Mouse (Mus musculus) right cerebral cortex, postnatal 10 days (tissue): Measurements from ENCODE around the gene Bzw2.
A peak's percentile ranks its signal among the peaks of the same experiment; 100 is the strongest.
"Not testable (repeated sequence)": the region's sequence is repeated elsewhere in the genome, so short reads cannot be mapped to it uniquely, and the experiment has no call there.

Source experiments
- DNase-seq, 2 experiments: peaks; one replicate each; pipeline ENCODE4 v3.0.0; 2021; ENCODE audit warnings: low spot score in 2 of 2

The Bzw2 gene

DNA sequence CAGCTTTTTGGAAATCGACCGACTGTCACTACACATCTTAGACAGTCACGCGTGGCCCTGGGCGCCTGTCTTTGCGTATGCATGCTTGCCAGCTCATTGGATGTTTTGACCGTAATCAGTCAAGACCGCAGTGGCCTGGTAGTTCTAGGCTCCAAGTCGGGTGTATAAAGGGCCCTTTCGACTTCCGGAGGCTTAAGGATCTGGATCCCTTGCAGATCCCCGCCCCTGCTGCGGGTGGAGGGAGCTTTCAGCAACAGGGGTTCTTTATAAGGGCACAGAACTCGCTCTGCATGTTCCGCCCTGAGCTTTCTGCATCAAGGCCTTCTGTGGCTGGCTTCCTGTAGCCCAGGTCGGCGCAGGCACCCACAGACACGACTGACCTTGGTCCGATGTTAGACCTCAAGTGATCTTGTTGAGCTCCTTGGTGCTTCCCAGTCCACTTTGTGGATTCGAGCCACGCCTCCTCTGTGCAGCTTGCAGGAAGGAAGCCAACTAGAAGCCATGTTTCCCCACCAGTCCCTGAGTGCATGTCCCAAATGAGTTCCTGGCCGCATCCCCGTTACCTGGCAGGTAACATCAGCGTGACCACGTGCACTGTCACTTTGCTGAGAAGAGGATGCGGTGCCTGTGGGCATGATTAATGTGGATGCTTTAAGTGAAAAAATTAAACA lies at the start of gene Bzw2:
TSS of gene Bzw2 (minus strand) at position 443 of the 671 bp plus-strand sequence.
- DNase-seq = peak; percentile 70 to 81

GRCm38 (mm10) chr12:36207072-36207799 lies 49.4 kb upstream of the Bzw2 start:
- DNase-seq = peak; percentile 71 to 82

- DNase-seq = not testable (repeated sequence)
Observed at GRCm38 (mm10) chr12:36205579-36206119, 47.8 kb upstream of the Bzw2 start.

DNA sequence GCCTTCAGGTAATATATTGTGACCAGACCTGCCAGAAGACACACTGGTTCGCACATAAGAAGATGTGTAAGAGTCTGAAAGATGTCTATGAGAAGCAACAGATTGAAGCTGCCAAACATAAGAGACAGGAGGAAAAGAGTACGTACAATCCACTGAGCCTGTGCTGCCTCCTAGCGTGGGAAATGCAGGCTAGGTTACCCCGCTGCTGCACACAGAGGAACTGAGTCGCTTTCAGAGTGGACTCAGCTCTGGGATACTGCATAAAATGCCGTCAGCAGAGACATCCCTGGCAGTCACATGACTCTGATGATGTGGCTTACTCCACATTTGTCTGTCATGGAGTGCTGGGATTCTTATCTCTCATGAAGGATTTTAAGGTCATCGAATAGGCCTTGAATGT lies 37.1 kb upstream of the Bzw2 start:
- DNase-seq = no peak

GRCm38 (mm10) chr12:36190343-36190742 lies 32.5 kb upstream of the Bzw2 start:
- no peak for DNase-seq

- no peak for DNase-seq
Observed at GRCm38 (mm10) chr12:36189610-36190009, 31.7 kb upstream of the Bzw2 start.

- no peak for DNase-seq
Observed at GRCm38 (mm10) chr12:36187081-36187480, 29.2 kb upstream of the Bzw2 start.

DNA sequence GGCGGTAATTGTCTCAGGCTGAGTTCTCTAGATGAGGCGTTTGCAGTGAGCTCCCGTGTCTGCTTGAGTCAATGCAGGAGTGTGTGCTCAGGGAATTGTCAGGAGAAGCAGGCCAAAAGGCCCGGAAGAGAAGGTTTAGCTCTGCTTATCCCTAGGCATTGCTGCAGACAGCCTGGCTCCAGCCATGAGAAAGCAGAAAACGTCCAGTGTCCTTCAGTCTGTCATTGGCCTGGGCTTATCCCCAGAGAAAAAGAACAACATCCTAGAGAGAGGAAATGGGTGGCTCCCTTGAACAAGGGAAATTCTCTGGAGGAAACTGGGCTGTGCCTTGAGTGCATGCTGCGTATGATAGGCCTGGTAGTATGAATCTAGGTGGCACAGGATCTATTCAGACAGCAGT lies 24.7 kb upstream of the Bzw2 start:
- no peak for DNase-seq

- DNase-seq = no peak
Observed at GRCm38 (mm10) chr12:36177227-36177626, 19.3 kb upstream of the Bzw2 start.

DNA sequence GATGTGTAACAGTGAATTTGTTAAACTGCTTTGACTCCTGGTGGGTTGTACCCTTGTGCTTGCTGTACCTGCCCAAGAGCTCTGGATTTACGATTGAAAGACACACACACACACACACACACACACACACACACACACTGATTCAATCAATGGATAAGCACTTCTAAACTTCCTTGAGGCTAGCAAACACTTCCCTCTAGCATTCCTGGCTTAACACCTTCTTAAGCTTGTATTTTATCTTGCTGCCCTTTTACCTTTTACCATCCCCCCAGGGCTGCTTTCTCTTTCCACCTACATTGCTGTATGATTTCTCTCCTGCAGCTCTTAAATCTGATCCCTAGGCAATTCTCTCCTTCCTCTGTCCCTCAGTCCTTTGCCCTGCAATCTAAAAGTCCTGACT lies 7.4 kb upstream of the Bzw2 start:
- no peak for DNase-seq

- DNase-seq = no peak
Observed at GRCm38 (mm10) chr12:36164126-36164791, 6.4 kb upstream of the Bzw2 start.

GRCm38 (mm10) chr12:36157304-36157637 lies 609 bp downstream of the Bzw2 start:
- DNase-seq = no peak

GRCm38 (mm10) chr12:36156637-36157303 lies 1.1 kb downstream of the Bzw2 start, which contains the start of gene Ankmy2:
Gene Ankmy2 (plus strand): TSS chr12:36157114.
- peak; percentile 95 for DNase-seq

GRCm38 (mm10) chr12:36156101-36156636 lies 1.7 kb downstream of the Bzw2 start:
- DNase-seq = no peak

DNA sequence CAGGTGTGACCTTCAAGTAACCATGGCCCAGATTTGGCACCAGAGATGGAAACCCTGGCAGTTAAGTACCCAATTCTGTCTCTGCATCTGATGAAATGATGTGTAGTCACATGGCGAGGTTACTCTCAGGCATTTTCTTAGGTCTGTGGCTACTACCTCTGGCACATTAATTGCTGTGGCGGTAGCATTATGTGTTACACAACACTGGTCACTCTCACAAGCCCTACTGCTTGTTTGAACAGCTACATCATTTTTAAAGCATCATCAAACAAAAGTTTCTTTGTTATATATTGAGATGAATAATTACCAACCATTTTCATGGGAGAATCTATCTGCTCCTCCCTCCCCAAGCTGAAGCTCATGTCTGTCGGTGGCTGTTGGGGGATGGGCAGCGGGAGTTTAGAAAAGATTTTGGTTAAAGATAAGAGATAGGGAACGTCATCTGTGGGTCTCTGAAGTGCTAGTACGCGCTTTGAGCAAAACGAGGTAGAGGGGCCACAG lies 2.7 kb downstream of the Bzw2 start:
- peak; percentile 63 to 73 for DNase-seq

DNA sequence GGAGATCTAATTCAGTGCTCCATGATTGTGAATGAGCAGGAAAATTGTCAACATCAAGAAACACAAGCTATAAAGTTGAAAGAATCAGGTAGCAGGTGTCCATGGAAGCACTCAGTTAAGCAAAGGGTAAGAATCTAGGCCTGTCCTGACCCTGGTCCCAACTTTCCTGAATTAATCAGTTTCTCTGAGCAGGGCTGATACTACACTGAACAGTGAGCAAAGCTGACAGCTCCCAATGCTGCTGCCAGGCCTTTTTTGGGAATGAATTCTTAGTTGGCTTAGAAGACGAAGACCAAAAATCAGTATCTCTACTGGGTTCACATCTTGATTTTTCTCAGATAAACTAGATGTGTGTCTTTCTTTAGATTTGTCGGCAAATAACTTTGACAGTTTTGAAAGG lies 7.1 kb downstream of the Bzw2 start:
- no peak for DNase-seq

- no peak for DNase-seq
Observed at GRCm38 (mm10) chr12:36150265-36150664, 7.6 kb downstream of the Bzw2 start.

- no peak for DNase-seq
Observed at GRCm38 (mm10) chr12:36146230-36147011, 11.5 kb downstream of the Bzw2 start.

- DNase-seq = peak; percentile 57 to 59
Observed at GRCm38 (mm10) chr12:36140401-36140800, 17.5 kb downstream of the Bzw2 start.

DNA sequence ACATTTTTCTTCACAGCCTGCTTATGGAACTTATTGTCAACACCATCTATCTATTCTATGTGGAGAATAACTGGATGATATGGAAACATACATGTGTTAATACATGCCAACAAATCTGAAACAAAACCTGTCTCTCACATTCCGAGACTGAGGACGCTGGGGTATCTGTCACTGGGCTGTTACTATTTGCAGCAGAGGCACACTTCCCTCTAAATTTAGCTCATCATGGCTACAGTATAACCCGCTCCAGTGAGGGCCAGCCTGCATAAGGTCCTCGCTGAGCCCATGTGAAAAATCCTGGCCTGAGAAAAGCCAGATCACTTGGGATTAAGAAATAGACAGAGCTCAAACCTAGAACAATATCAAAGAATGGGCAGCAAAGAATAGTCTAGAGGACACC lies 20.7 kb downstream of the Bzw2 start:
- DNase-seq = no peak

GRCm38 (mm10) chr12:36136285-36136684 lies 21.6 kb downstream of the Bzw2 start:
- no peak for DNase-seq
